Mouse (Mus musculus) bone marrow, adult 2 months (tissue): Measurements from ENCODE around the gene Fam19a3.

Source experiments
- CTCF ChIP-seq: fragments of 200-500 bp; IDR thresholded peaks from 2 replicates; pipeline ENCODE4 v1.5.1; 2011; ENCODE audit warnings: low read length, control low read depth; ENCODE audit not compliant: control insufficient read depth, insufficient read depth
- POLR2A ChIP-seq: fragments of 200-500 bp; IDR thresholded peaks from 2 replicates; pipeline ENCODE4 v1.6.1; 2011; ENCODE audit warnings: low read depth, mild to moderate bottlenecking, control low read depth, low read length, borderline replicate concordance; ENCODE audit not compliant: control insufficient read depth

GRCm38 (mm10) chr3:104741954-104742353 lies 39.7 kb downstream of the Fam19a3 start:
- no peak for TF ChIP-seq CTCF
- no peak for TF ChIP-seq POLR2A
